Mouse (Mus musculus) MEL (cell line): ENCODE results near the gene Flvcr1. TPM values are rescaled to one million over a fixed set of nuclear protein-coding genes. Genes with fewer than 3 reads are reported as not detected.
A peak's percentile ranks its signal among the peaks of the same experiment; 100 is the strongest.

Source experiments
- DNase-seq: peaks from one replicate; pipeline ENCODE4 v3.0.0; 2011; ENCODE audit warnings: low read depth, low spot score
- H3K27ac ChIP-seq: 2 replicates; pipeline ENCODE4 v1.5.1; 2012; ENCODE audit warnings: low read depth, mild to moderate bottlenecking, control low read depth, low read length, moderate library complexity; ENCODE audit not compliant: control insufficient read depth
- H3K27me3 ChIP-seq, 2 experiments: fragments of 150-350 bp in 1 of 2; sonication (generic) in 1 of 2; 2 replicates each; pipeline ENCODE4 v1.6.1; 2012; ENCODE audit warnings: low read length in 2 of 2, mild to moderate bottlenecking in 2 of 2, improper control_type of control experiment in 1 of 2, moderate library complexity in 1 of 2; ENCODE audit not compliant: insufficient read depth in 2 of 2, control insufficient read depth in 1 of 2
- H3K36me3 ChIP-seq, 2 experiments: 2 replicates each; pipeline ENCODE4 v1.6.1; 2012 to 2014; ENCODE audit warnings: low read length in 2 of 2, improper control_type of control experiment in 1 of 2, inconsistent platforms in 1 of 2, mild to moderate bottlenecking in 1 of 2; ENCODE audit not compliant: insufficient read depth in 2 of 2, control insufficient read depth in 1 of 2
- H3K4me1 ChIP-seq, 2 experiments: fragments of 150-350 bp in 1 of 2; sonication (generic) in 1 of 2; 2 replicates each; pipeline ENCODE4 v1.6.1; 2012; ENCODE audit warnings: low read length in 2 of 2, improper control_type of control experiment in 1 of 2, mild to moderate bottlenecking in 1 of 2; ENCODE audit not compliant: insufficient read depth in 2 of 2, control insufficient read depth in 1 of 2
- H3K4me3 ChIP-seq, 2 experiments: fragments of 150-350 bp in 1 of 2; sonication (generic) in 1 of 2; 2 replicates each; pipeline ENCODE4 v1.5.1; 2012; ENCODE audit warnings: low read depth in 2 of 2, low read length in 2 of 2, mild to moderate bottlenecking in 2 of 2, moderate library complexity in 2 of 2, control low read depth in 1 of 2, improper control_type of control experiment in 1 of 2; ENCODE audit not compliant: control insufficient read depth in 1 of 2, insufficient read depth in 1 of 2
- H3K79me2 ChIP-seq: 2 replicates; pipeline ENCODE4 v1.6.1; 2012; ENCODE audit warnings: mild to moderate bottlenecking, low read length, moderate library complexity; ENCODE audit not compliant: control insufficient read depth, poor library complexity, insufficient read depth
- H3K9ac ChIP-seq: 2 replicates; pipeline ENCODE4 v1.6.1; 2012; ENCODE audit warnings: low read depth, mild to moderate bottlenecking, control low read depth, low read length, moderate library complexity; ENCODE audit not compliant: control insufficient read depth, poor library complexity, severe bottlenecking
- H3K9me3 ChIP-seq: fragments of 150-350 bp; sonication (generic); replicated peaks from 2 replicates; pipeline ENCODE4 v1.6.1; 2012; ENCODE audit warnings: mild to moderate bottlenecking, low read length, improper control_type of control experiment, moderate library complexity; ENCODE audit not compliant: insufficient read depth
- CHD1 ChIP-seq: IDR thresholded peaks from 2 replicates; pipeline ENCODE4 v1.6.1; 2012; ENCODE audit warnings: low read depth, mild to moderate bottlenecking, inconsistent platforms, low read length, improper control_type of control experiment
- CHD2 ChIP-seq: IDR thresholded peaks from 2 replicates; pipeline ENCODE4 v1.6.1; 2011; ENCODE audit warnings: low read length, improper control_type of control experiment
- CTCF ChIP-seq, 3 experiments: IDR thresholded peaks in 2 of 3; conservative IDR thresholded peaks in 1 of 3; 2 replicates each; pipeline ENCODE4 v1.5.1; 2011 to 2012; ENCODE audit warnings: low read length in 3 of 3, low read depth in 2 of 3, mild to moderate bottlenecking in 2 of 3, improper control_type of control experiment in 1 of 3, inconsistent platforms in 1 of 3, mixed read lengths in 1 of 3, moderate library complexity in 1 of 3; ENCODE audit not compliant: control insufficient read depth in 1 of 3, insufficient read depth in 1 of 3, poor library complexity in 1 of 3, severe bottlenecking in 1 of 3
- ETS1 ChIP-seq: IDR thresholded peaks from 2 replicates; pipeline ENCODE4 v1.6.1; 2012; ENCODE audit warnings: low read depth, mild to moderate bottlenecking, inconsistent platforms, low read length, improper control_type of control experiment, moderate library complexity
- GATA1 ChIP-seq: IDR thresholded peaks from 2 replicates; pipeline ENCODE4 v1.6.1; 2011; ENCODE audit warnings: low read depth, low read length, improper control_type of control experiment
- MAFK ChIP-seq: IDR thresholded peaks from 2 replicates; pipeline ENCODE4 v1.6.1; 2011; ENCODE audit warnings: low read depth, mild to moderate bottlenecking, low read length, improper control_type of control experiment, borderline replicate concordance
- MXI1 ChIP-seq: IDR thresholded peaks from 2 replicates; pipeline ENCODE4 v1.6.1; 2011; ENCODE audit warnings: mild to moderate bottlenecking, low read depth, low read length, improper control_type of control experiment
- MYB ChIP-seq: IDR thresholded peaks from 2 replicates; pipeline ENCODE4 v1.6.1; 2011; ENCODE audit warnings: mild to moderate bottlenecking, low read depth, low read length, improper control_type of control experiment
- POLR2A ChIP-seq, 2 experiments: IDR thresholded peaks; 2 replicates each; pipeline ENCODE4 v1.6.1; 2011 to 2012; ENCODE audit warnings: low read length in 2 of 2, mild to moderate bottlenecking in 2 of 2, control low read depth in 1 of 2, improper control_type of control experiment in 1 of 2, low read depth in 1 of 2, moderate library complexity in 1 of 2; ENCODE audit not compliant: control insufficient read depth in 1 of 2, insufficient read depth in 1 of 2, poor library complexity in 1 of 2
- POLR2AphosphoS2 ChIP-seq: IDR thresholded peaks from 2 replicates; pipeline ENCODE4 v1.6.1; 2011; ENCODE audit warnings: low read length, improper control_type of control experiment
- RAD21 ChIP-seq: IDR thresholded peaks from 2 replicates; pipeline ENCODE4 v1.6.1; 2011; ENCODE audit warnings: mild to moderate bottlenecking, low read depth, low read length, improper control_type of control experiment
- RCOR1 ChIP-seq: IDR thresholded peaks from 2 replicates; pipeline ENCODE4 v1.6.1; 2012; ENCODE audit warnings: low read depth, mild to moderate bottlenecking, inconsistent platforms, low read length, improper control_type of control experiment
- SIN3A ChIP-seq: IDR thresholded peaks from 2 replicates; pipeline ENCODE4 v1.6.1; 2012; ENCODE audit warnings: low read length, improper control_type of control experiment, inconsistent platforms
- SMC3 ChIP-seq: IDR thresholded peaks from 2 replicates; pipeline ENCODE4 v1.6.1; 2011; ENCODE audit warnings: low read depth, low read length, improper control_type of control experiment
- USF1 ChIP-seq: IDR thresholded peaks from 2 replicates; pipeline ENCODE4 v1.6.1; 2014; ENCODE audit warnings: low read depth, mild to moderate bottlenecking, inconsistent platforms, low read length, improper control_type of control experiment, moderate library complexity
- ZC3H11A ChIP-seq: IDR thresholded peaks from 2 replicates; pipeline ENCODE4 v1.6.1; 2012; ENCODE audit warnings: low read depth, mild to moderate bottlenecking, inconsistent platforms, low read length, improper control_type of control experiment
- polyA plus RNA-seq, 2 experiments: library from polyadenylated mRNA; stranded (reverse) in 1 of 2; unstranded in 1 of 2; fragments of >175 nt in 1 of 2; fragments of >200 nt in 1 of 2; gene quantifications; 2 replicates each; pipeline versions ENCODE4 v1.2.1 to v1.2.4; 2012; ENCODE audit warnings: low replicate concordance in 2 of 2, low read depth in 1 of 2; ENCODE audit not compliant: insufficient read length in 2 of 2, insufficient read depth in 1 of 2, missing spikeins in 1 of 2
- total RNA-seq: library from RNA; depleted of rRNA; stranded (reverse); fragments of 300-350 nt; gene quantifications from 2 replicates; pipeline ENCODE4 v1.2.3, GENCODE M21; 2012

Flvcr1 gene
- total and polyA plus RNA-seq, 3 experiments, result 19.1 to 36.9 TPM; not detected in 1

DNA sequence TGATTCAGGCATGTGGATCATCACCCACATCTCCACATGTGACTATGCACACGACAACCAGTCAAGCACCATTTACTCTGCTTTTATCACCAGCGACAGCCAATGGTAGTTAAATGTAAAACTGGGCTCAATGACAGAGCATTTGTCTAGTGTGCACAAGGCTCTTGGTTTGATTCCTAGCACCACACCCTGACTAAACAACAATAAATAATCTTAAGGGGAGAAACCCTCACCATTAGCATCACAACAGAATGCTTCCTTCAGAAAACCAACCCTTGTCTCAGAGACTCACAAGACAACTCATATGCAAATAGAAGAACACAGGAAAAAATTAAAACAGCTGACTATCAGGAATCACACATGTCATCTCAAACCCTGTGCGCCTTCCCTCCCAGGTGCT is 11.7 kb downstream of the Flvcr1 start (continued):
- TF ChIP-seq POLR2AphosphoS2 (no peak), USF1 (no peak)

DNA sequence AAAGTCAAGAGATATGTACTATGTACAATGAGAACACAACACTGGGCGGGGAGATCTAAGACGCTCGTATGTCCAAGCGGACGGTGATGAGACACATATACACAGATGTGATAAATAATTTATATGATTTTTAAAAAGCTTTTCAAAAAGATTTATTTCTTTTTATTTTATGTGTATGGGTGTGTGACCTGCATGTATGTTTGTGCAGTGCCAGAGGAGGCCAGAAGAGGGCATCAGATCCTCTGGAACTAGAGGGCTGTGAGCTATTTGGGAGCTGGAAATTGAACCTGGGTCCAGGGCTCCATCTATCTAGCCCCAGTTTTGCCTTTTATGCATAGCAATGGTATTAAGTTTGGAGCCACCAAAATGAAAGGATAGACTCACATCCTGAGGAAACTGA is 17.3 kb downstream of the Flvcr1 start:
- no peak overlapping the region for H3K27ac ChIP-seq
- peak; percentile 55 for DNase-seq
- peaks cover 0 to 7% of the 10 kb centered on the region in 2 experiments; a peak in 2 of 4 replicates for H3K36me3 ChIP-seq
- no peak overlapping the region for H3K9ac ChIP-seq
- no peak overlapping the region for H3K4me3 ChIP-seq
- no peak for TF ChIP-seq GATA1
- TF ChIP-seq CTCF (IDR thresholded peaks at IDR 0.05 in 2 of 3, conservative IDR thresholded peaks at IDR 0.05 in 1 of 3; ENCODE audit: control insufficient read depth in 1 of 3, insufficient read depth in 1 of 3, low read depth in 2 of 3, low read length in 3 of 3, poor library complexity in 1 of 3, severe bottlenecking in 1 of 3), result peak; percentile 63 to 68 (median 66)
- TF ChIP-seq SMC3, result peak; percentile 67
- TF ChIP-seq CHD2, result no peak
- no peak for TF ChIP-seq MYB
- peak; percentile 52; the same call in 1 of the 2 replicates for TF ChIP-seq ZC3H11A
- TF ChIP-seq RAD21, result peak; percentile 61
- TF ChIP-seq, all 39 proteins: peak for 4
- Histone ChIP-seq H3K79me2 (no peaks in the 10 kb centered on the region), H3K27me3 (no peaks in the 10 kb centered on the region), H3K9me3 (no peaks in the 10 kb centered on the region), H3K4me1 (no peaks in the 10 kb centered on the region)

DNA sequence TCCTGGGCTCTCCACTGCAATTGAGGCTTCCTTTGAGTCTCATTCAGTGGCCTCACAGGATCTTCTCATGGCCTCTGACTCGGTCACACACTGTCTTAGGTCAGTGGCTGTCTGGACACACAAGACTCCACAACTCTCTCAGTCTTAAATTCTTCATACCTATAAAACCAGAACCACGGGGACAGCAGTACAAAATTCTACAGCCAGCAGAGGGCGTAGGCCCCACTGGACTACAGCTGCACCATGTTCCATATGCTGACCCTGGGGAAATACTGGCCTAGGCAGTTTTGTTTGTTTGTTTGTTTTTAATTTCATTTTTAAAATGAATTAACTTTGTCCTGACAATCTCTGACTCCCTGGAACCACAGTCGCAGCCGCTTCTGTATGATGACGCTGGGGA is 23.8 kb downstream of the Flvcr1 start:
- no peaks in the 10 kb centered on the region for H3K27me3 ChIP-seq
- no peak overlapping the region for H3K9ac ChIP-seq
- no peak overlapping the region for H3K27ac ChIP-seq
- no peak overlapping the region for H3K4me3 ChIP-seq
- no peak for DNase-seq
- H3K36me3 ChIP-seq, result no peaks in the 10 kb centered on the region
- H3K4me1 ChIP-seq, result no peaks in the 10 kb centered on the region
- TF ChIP-seq CHD1 (no peak), MYB (no peak), MXI1 (no peak), SMC3 (peak; percentile 44), ETS1 (no peak), CTCF (IDR thresholded peaks at IDR 0.05 in 2 of 3, conservative IDR thresholded peaks at IDR 0.05 in 1 of 3; ENCODE audit: control insufficient read depth in 1 of 3, insufficient read depth in 1 of 3, low read depth in 2 of 3, low read length in 3 of 3, poor library complexity in 1 of 3, severe bottlenecking in 1 of 3) (peak; percentile 7 to 49 (median 42); a peak in 4 of 6 replicates), RCOR1 (no peak), MAFK (no peak), SIN3A (no peak), POLR2A (IDR thresholded peaks at IDR 0.05; ENCODE audit: control insufficient read depth in 1 of 2, insufficient read depth in 1 of 2, low read depth in 1 of 2, low read length in 2 of 2, poor library complexity in 1 of 2) (no peak), GATA1 (no peak)
- TF ChIP-seq, all 39 proteins: peak for 2
- Histone ChIP-seq H3K79me2 (no peaks in the 10 kb centered on the region), H3K9me3 (no peaks in the 10 kb centered on the region)
